Mouse (Mus musculus) intestine, postnatal 0 days (tissue): ENCODE results near the gene Krtap4-16. TPM values are rescaled to one million over a fixed set of nuclear protein-coding genes. Genes with fewer than 3 reads are reported as not detected.
"Not testable (repeated sequence)": the region's sequence is repeated elsewhere in the genome, so short reads cannot be mapped to it uniquely, and the experiment has no call there.

Experiments
- ATAC-seq: fragments of 200-750 bp; cut with Nextera tagmentation; 2 replicates; pipeline ENCODE4 v1.8.0; 2017; ENCODE audit warnings: mild to moderate bottlenecking, moderate TSS enrichment, moderate library complexity
- H3K27ac ChIP-seq: fragments of 300-500 bp; sonication (generic); 2 replicates; pipeline ENCODE4 v1.5.1; 2014; ENCODE audit warnings: mild to moderate bottlenecking, low read depth, low read length, moderate library complexity
- H3K27me3 ChIP-seq: fragments of 300-500 bp; sonication (generic); replicated peaks from 2 replicates; pipeline ENCODE4 v1.6.1; 2014; ENCODE audit warnings: low read length, mixed read lengths; ENCODE audit not compliant: control insufficient read depth, insufficient read depth
- H3K36me3 ChIP-seq: fragments of 300-500 bp; sonication (generic); 2 replicates; pipeline ENCODE4 v1.6.1; 2014; ENCODE audit warnings: mild to moderate bottlenecking, moderate library complexity; ENCODE audit not compliant: control insufficient read depth, insufficient read depth
- H3K4me1 ChIP-seq: fragments of 300-500 bp; sonication (generic); replicated peaks from 2 replicates; pipeline ENCODE4 v1.6.1; 2014; ENCODE audit warnings: antibody characterized with exemption, low read length, mixed read lengths; ENCODE audit not compliant: control insufficient read depth, insufficient read depth
- H3K4me2 ChIP-seq: fragments of 300-500 bp; sonication (generic); replicated peaks from 2 replicates; pipeline ENCODE4 v1.6.1; 2014; ENCODE audit warnings: low read depth, mild to moderate bottlenecking, moderate library complexity
- H3K4me3 ChIP-seq: fragments of 300-500 bp; sonication (generic); 2 replicates; pipeline ENCODE4 v1.5.1; 2014; ENCODE audit warnings: low read depth, low read length
- H3K9ac ChIP-seq: fragments of 300-500 bp; sonication (generic); 2 replicates; pipeline ENCODE4 v1.6.1; 2014; ENCODE audit warnings: mild to moderate bottlenecking, low read depth, low read length
- H3K9me3 ChIP-seq: fragments of 300-500 bp; sonication (generic); 2 replicates; pipeline ENCODE4 v1.6.1; 2016; ENCODE audit warnings: mixed run types; ENCODE audit not compliant: control insufficient read depth
- CTCF ChIP-seq: sonication (generic); IDR thresholded peaks from 2 replicates; pipeline ENCODE4 v1.5.1; 2016; ENCODE audit warnings: low read depth, mild to moderate bottlenecking, control low read depth, antibody characterized with exemption, moderate library complexity
- WGBS: fragments of 180-500 bp; shearing (Covaris S2); extraction: QIAGEN DNeasy Blood & Tissue Kit; methylation state at CpG from one replicate; pipeline ENCODE4 v1.1.7; 2014; 5-methylcytosine and 5-hydroxymethylcytosine counted together
- polyA plus RNA-seq: library from polyadenylated mRNA; unstranded; fragments of >200 nt; fragmentation: Nextera tagmentation; extraction: Ambion mirVana; gene quantifications from 2 replicates; pipeline ENCODE4 v1.2.1, GENCODE M21; 2015

The Krtap4-16 gene
- polyA plus RNA-seq = 0.16 TPM in 1 of 2 replicates, not detected in the other

DNA sequence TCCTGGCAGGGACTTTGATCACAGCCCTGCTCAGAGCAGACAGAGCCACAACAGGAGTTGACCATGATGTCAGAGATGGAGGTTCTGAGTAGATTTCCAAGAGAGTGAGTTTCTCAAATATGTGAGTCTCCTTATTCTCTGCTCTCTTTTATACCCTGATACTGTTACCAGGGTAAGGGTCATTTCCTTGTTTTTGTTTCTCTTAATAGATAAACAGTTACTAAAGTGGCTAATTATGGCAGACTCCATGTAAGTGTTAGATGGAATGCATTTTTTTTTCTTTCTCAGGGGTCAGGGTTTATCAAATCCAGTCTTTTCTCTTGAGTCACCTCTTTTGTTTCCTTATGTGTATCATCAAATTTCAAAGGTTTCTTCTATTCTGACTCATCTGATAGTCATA, at the start of gene Krtap4-16:
TSS of gene Krtap4-16 (minus strand) at position 101 of the 400 bp plus-strand sequence.
- ATAC-seq = no peak
- Histone ChIP-seq H3K4me3 (no peak within 1 kb of the TSS), H3K4me2 (no peak within 1 kb of the TSS), H3K27me3 (no peaks in the 10 kb centered on the region), H3K9ac (no peak within 1 kb of the TSS), H3K9me3 (no peaks in the 10 kb centered on the region), H3K27ac (no peak within 1 kb of the TSS), H3K36me3 (no peaks in the 10 kb centered on the region), H3K4me1 (no peaks in the 10 kb centered on the region)
- no peak for TF ChIP-seq CTCF

DNA sequence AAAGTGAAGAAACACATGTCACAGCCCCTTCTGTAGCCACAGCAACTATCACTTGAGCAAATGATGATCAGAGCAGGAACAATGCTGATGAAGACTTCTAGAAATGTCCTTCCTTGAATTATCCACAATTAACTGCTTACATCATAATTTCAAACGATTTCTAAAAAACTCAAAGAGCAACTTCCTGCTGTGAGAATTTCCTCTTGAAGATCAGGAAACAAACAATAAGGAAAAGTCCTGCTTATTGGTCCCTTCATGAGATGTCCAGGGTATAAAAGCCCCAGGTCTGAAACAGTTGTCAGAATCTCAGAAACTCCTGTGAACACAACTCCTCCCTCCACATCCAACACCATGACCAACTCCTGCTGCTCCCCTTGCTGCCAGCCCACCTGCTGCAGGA, 27.5 kb upstream of the Krtap4-16 start, which contains the start of gene Gm11567:
TSS of gene Gm11567 (plus strand) at position 301 of the 400 bp plus-strand sequence.
- H3K36me3 ChIP-seq = not testable (repeated sequence)

DNA sequence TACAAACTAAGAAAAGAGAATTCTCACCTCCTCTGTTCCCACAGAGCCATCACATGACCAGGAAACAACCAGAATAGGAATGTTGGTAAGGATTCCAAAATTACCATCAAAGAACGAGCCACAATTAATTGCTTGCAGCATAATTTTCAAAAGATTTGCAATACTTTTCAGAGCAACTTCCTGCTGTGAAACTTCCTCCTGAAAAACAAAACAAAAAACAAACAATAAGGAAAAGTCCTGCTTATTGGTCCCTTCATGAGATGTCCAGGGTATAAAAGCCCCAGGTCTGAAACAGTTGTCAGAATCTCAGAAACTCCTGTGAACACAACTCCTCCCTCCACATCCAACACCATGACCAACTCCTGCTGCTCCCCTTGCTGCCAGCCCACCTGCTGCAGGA, 21.7 kb upstream of the Krtap4-16 start, which contains the start of gene Krtap9-1:
TSS of gene Krtap9-1 (plus strand) at position 301 of the 400 bp plus-strand sequence.
- H3K4me2 ChIP-seq, H3K36me3 ChIP-seq, ATAC-seq, H3K9me3 ChIP-seq, H3K4me1 ChIP-seq, H3K27ac ChIP-seq, H3K27me3 ChIP-seq, H3K9ac ChIP-seq, H3K4me3 ChIP-seq: not testable (repeated sequence)
- 80% methylated on average over 1 of the region's 1 CpGs for WGBS

More for the DNA sequence above, 27.5 kb upstream of the Krtap4-16 start, which contains the start of gene Gm11567:
- H3K4me2 ChIP-seq, H3K9ac ChIP-seq, H3K9me3 ChIP-seq, H3K27me3 ChIP-seq, H3K4me3 ChIP-seq, ATAC-seq, H3K4me1 ChIP-seq, H3K27ac ChIP-seq: not testable (repeated sequence)
- WGBS = 43% methylated on average over 1 of the region's 1 CpGs

DNA sequence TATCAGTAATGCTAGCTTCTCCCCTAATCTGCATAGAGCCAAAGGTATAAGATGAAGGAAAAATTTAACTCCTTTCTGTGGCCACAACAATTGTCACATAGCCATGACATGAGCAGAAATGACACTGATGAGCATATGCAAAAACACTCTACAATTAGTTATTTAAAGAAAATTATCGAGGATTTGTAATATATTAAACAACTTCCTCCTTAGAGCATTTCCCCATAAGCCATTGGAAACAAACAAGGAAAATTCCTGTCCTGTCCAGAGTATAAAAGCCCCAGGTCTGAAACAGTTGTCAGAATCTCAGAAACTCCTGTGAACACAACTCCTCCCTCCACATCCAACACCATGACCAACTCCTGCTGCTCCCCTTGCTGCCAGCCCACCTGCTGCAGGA, 12.8 kb upstream of the Krtap4-16 start, which contains the start of gene Gm11559:
TSS of gene Gm11559 (plus strand) at position 301 of the 400 bp plus-strand sequence.
- H3K4me1 ChIP-seq, ATAC-seq, H3K9ac ChIP-seq, H3K27me3 ChIP-seq, H3K27ac ChIP-seq, H3K9me3 ChIP-seq, H3K36me3 ChIP-seq, H3K4me3 ChIP-seq, H3K4me2 ChIP-seq: not testable (repeated sequence)
- WGBS = 59% methylated on average over 1 of the region's 1 CpGs

DNA sequence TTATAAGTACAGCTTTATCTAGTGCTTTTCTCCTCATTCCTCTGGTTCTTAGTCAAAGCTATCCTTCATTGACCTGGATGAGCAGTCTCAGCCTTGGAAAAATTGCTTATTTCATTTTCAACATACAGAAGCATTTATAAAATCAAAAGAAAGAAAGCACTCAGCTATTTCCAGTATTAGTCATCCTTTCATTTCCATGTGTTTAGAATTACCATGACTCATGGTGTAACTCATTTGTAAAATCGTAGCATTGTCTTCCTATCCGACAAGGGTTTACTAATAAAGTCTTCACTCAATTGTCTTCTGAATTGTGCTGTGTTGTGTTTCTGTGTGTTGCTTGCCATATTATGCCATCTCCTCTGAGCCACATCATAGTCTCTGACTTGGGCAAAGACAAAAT, 7.4 kb upstream of the Krtap4-16 start:
- Histone ChIP-seq H3K4me3 (no peak overlapping the region), H3K9me3 (no peaks in the 10 kb centered on the region), H3K27ac (no peak overlapping the region), H3K36me3 (no peaks in the 10 kb centered on the region), H3K4me1 (no peaks in the 10 kb centered on the region), H3K27me3 (no peaks in the 10 kb centered on the region), H3K9ac (no peak overlapping the region), H3K4me2 (no peak overlapping the region)
- ATAC-seq = no peak
- 61% methylated on average over 2 of the region's 2 CpGs for WGBS
- TF ChIP-seq CTCF = no peak

DNA sequence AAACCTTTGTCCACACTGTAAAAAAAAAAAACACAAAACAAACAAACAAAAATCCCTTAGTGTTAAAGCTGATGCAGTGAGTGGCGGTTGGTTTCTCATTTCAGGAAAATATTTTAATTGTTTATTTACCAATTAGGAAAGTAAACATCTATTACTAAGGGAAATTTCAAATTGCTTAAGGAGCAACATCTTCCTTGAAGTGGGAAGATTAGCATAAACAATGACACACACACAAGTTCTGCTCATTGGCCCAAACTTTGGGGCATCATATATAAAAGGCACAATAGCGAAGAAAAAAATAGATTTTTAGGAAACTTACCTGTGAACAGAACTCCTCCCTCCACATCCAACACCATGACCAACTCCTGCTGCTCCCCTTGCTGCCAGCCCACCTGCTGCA, 6.2 kb upstream of the Krtap4-16 start, which contains the start of gene Gm11568:
TSS of gene Gm11568 (plus strand) at position 301 of the 400 bp plus-strand sequence.
- Histone ChIP-seq H3K9me3 (no peaks in the 10 kb centered on the region), H3K27me3 (no peaks in the 10 kb centered on the region), H3K4me1 (no peaks in the 10 kb centered on the region), H3K4me2 (no peak within 1 kb of the TSS), H3K4me3 (no peak within 1 kb of the TSS), H3K27ac (no peak within 1 kb of the TSS), H3K36me3 (no peaks in the 10 kb centered on the region), H3K9ac (no peak within 1 kb of the TSS)
- ATAC-seq = no peak
- WGBS = 86% methylated on average over 2 of the region's 2 CpGs
- no peak for TF ChIP-seq CTCF

DNA sequence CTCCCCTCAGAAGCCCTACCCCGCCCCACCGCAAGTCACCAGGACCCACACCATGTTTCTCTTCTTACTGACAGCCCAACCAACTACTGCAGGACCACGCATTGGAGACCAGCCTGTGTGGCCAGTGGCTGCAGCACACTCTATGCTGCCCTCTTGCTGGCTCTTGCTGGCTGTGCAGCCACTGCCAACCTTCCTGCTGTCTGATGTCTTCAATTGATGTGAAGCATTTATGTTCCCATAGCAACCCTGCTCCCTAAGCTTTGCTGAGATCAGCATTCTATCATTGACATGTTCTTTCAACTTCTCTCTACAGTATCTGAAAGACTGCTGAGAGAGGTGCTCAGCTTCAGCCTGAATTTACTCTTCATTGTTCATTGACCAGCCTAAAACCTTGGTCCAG, 2.7 kb upstream of the Krtap4-16 start:
- no peak for ATAC-seq
- Histone ChIP-seq H3K27me3 (no peaks in the 10 kb centered on the region), H3K4me1 (no peaks in the 10 kb centered on the region), H3K9me3 (no peaks in the 10 kb centered on the region), H3K27ac (no peak overlapping the region), H3K36me3 (no peaks in the 10 kb centered on the region), H3K4me3 (no peak overlapping the region), H3K9ac (no peak overlapping the region), H3K4me2 (no peak overlapping the region)
- TF ChIP-seq CTCF = peak; percentile 67
- 53% methylated on average over 3 of the region's 3 CpGs for WGBS
